Mouse (Mus musculus) cerebellum, adult 11 months (tissue): ENCODE results near the gene Abca1.

Experiments
- DNase-seq: peaks from one replicate; pipeline ENCODE4 v3.0.0; 2022

Abca1 gene

GRCm38 (mm10) chr4:53081851-53082250 is 77.8 kb downstream of the Abca1 start:
- DNase-seq: no peak

DNA sequence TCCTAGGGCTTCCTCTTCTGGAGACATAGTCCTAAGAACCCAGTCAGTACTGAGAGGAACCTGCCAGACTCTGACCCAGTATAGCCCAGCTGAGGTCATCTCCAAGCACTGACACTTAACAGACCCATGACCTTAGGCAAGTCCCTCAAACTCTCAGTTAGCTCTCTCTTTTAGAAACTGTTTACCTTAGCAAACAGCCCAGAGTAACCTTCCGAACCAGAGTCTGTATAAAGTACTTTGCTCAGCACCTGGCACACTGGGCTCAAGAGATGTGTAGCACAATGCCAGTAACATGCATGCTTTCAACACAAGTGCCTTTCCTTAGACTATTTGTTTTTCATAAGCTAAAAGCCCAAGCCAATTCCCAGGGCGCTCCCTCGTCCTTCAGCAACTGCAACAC is 79.4 kb downstream of the Abca1 start:
- DNase-seq: no peak

DNA sequence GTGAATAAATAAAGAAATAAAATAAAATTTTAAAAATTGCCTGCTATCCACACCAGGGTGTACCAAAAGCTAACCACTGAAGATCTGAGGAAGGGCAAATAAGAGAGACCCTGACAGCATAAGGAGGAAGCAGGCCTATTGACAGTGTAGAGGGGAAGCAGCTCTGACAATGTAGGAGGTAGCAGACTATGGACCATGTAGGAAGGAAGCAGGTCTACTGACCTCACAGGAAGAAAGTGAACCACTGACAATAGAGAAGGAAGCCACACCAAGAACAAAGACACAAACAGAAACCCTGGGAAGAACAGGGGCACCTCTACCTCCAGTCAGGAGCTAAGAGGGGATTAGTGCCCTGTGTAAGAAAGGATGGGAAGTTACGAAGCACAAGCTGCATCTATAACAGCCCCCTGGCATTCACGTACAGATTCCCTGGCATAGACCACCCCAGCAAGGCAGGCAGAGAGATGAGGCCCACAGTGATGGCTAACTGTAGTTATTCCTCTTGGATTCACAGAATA is 80.8 kb downstream of the Abca1 start:
- no peak for DNase-seq

DNA sequence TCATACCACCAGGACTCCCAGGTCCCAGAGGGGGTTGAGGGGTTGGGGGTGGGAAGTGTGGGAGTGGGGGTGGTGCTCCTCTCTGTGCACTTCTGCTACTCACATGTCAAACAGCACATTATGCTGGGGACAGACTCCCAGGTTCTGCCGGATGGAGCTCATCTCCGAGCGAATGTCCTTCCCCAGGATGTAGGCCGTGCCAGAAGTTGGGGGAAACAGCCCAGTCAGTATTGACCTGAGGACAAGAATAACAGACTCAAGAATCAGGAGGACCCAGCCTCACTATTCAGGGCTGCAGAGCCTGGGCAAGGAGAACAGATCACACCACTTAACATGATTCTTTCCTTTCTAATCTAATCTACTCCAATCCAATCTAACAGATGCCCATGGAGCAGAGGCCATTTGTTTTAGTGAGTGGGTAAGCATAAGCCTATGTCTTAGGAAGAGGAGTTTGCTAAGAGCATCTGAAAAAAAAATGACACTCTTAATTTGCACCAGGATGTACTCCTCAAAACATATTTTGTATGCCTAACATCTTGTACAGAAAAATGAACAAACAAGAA is 82.8 kb downstream of the Abca1 start:
- DNase-seq: no peak

DNA sequence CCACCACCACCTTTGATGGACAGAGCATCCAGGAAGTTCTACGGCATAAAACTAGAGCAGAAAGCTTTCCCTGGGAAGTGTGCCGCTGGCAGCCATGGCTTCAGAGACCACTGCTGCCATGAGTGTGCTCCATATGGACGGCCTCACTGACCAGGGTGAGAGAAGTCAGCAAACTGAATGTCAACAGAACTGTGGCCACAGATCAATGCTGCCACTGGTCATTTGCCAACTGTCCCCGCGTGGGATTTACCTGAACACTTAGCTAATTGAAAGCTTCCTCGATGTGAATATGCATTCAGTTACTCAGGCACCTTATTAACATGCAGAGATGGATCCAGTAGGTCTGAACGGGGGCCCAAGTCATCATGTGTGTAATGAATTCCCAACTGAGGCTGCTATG is 86.7 kb downstream of the Abca1 start:
- no peak for DNase-seq

GRCm38 (mm10) chr4:53062301-53063008 is 97.2 kb downstream of the Abca1 start:
- DNase-seq: no peak

DNA sequence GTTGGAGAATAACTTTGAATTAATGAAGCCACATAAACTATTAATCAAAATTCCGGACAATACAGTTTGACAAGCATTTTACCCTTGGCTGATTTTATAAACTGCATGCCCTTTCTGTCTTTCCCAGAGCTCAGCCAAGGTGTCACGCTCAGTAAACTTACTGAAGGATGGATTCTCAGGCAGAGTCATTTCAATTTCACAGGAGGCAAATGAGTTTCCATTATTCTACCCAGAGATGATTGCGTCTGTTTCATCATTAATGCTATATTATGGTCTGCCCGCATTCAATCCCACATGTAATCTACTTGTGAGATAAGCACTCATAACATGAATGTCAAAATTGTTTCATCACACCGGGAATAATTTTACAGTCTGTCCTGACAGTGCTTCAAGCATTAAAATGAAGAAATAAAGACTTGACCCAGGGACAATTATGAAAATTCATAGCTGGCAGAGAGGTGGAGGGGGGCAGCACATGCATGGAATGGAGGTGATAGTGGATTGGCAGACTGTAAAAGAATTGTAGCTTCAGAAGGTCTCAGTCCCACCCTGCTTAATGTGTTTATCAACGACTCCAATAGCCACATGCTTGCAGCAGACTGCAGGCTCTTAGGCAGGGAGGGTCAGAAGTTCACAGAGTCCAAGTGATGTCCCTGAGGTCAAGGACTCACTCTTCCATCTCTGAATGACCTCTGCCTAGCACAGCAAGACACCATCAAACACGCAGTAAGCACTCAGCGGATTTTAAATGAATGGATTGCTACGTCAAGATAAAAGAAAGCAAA is 113.3 kb downstream of the Abca1 start:
- no peak for DNase-seq

DNA sequence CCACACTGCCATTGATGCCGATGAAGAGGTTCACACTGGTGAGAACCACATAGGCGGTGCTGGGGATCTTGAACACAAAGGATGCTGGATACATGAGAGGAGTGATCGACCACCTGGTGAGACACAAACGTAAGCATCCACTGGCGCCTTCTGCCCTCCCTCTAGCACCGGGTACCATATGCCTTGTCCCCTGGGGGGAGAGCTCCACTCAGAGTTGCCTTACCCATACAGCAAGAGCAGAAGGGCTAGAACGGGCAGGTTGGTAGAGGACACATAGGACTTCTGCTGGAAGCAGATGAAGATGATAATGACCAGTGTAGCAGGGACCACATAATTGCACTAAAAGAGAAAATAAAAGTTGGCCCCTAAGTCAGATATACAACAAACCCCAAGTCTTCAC is 113.9 kb downstream of the Abca1 start:
- no peak for DNase-seq

DNA sequence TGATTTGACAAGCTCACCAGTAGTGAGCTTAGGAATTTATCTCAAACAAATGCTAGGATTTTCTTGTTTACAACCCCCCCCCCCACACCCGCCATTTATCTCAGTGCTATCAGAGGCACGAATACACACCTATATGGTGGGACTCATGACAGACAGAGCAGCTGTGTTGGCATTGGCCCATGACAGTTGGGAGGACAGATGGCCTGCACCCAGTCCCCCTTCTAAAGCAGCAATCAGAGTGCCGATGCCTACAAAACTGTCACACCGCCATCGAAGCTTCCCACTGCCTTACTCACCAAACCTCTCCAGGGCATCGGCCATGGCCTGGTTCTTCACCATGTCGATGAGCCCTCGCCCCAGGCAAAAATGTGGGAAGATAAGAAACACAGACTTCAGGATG is 115.9 kb downstream of the Abca1 start:
- no peak for DNase-seq

- DNase-seq: no peak
Measured at GRCm38 (mm10) chr4:53030326-53030948, 129.3 kb downstream of the Abca1 start.

DNA sequence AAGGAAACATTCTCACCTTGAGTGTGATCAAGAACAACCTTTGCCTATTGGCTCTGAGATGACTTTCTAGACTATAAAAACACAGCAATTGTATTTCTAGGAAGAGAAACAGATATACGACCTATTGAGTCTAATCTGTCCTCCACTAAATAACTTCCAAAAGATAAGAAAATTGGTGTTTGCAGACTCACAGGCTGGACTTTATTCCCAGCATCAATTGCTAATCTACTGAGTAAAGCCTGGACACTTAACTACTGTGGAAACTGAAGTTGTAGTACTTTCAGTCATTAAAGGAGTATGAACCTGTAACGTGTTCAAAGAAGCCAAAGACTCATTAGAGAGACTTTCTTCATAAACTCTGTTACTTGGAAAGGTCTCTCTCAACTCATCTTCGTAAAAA is 131.9 kb downstream of the Abca1 start:
- DNase-seq: no peak

GRCm38 (mm10) chr4:53024397-53024796 is 135.3 kb downstream of the Abca1 start:
- DNase-seq: no peak

DNA sequence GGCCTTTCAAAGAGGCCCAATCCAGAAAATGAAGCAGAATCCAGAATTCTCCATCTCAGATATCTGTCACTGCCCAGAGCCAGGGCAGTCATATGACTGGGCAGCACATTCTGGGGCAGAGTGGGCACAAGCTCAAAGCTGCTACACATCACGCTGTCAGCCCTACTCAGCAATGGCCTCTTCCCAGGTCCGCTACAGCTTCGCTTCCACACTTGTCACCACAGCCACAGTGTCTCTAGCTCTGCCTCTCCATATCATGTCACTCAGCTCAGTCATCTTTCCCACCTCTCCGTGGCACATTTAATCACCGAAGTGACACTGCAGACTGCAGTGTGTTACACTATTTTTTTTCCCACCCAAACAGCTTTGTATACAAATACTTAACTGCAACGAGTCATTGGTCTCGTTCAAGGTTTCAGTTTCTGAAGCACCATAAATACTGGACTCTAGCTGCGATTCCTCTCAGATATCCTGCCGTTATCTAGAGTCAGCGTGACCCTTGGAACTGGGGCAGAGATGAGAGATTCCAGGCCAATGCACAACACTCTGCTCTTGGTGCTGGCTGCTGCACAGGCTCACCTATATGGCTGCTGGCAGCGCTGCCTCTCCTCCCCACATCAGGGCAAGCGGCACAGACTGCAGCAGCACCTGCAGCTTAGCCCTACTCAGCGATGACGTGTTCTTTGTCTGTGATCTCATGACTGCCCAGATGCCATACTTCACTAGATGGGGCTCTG is 136.3 kb downstream of the Abca1 start:
- no peak for DNase-seq

- no peak for DNase-seq
Measured at GRCm38 (mm10) chr4:53018392-53018791, 141.3 kb downstream of the Abca1 start.

DNA sequence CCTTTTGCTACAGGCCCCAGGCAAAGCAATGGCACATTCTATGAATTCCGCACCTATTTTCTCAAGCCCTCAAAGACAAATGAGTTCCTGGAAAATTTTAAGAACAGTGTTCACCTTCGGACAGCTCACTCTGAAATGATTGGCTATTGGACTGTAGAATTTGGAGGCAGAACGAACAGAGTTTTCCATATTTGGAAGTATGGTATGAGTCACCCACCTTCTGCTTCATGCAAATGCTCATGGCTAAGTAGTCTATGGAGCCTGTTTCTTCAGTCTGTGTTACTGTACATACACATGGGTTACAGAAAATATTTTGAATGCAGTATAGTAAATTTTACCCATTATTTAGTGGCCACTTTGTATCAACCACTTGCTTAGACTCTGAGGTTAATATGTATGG is 144.7 kb downstream of the Abca1 start:
- no peak for DNase-seq

- DNase-seq: no peak
Measured at GRCm38 (mm10) chr4:53014421-53014820, 145.3 kb downstream of the Abca1 start.

DNA sequence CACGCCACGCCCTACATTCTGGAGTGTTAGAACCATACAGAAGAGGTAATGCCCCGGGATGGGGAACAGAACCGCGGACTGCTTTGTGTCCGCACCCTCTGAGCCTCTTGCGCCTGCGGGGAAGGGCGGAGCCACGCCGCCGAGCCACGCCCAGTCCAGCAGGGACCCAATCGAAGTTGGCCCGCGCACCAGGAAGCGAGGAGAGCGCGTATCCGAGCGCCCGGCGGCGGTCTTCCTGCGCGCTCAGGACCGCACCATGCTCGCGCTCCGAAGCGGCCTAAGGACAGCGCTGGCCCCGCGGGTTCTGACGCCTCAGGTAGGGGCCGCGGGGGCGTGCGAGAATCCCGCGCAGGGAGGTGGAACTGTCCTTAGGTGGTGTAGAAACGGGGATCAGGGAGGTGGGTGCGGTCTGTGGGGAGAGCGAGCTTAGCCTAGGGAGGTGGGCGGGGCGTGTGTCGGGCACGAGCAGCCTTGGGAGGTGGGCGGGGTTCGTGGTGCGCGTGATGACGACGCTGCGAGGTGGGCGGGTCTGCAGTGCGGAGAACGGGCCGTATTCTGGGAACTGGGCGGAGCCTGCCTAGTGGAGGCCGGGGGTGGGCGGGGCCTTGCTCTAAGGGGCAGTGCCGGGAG is 147.8 kb downstream of the Abca1 start, which contains the start of gene Nipsnap3b:
Nipsnap3b (plus strand) TSS at position 149 of the 630 bp plus-strand sequence.
- peak; percentile 95 for DNase-seq

GRCm38 (mm10) chr4:53009871-53010270 is 149.8 kb downstream of the Abca1 start:
- DNase-seq: no peak

- no peak for DNase-seq
Measured at GRCm38 (mm10) chr4:53009183-53009582, 150.5 kb downstream of the Abca1 start.

GRCm38 (mm10) chr4:53000154-53000553 is 159.5 kb downstream of the Abca1 start:
- no peak for DNase-seq

DNA sequence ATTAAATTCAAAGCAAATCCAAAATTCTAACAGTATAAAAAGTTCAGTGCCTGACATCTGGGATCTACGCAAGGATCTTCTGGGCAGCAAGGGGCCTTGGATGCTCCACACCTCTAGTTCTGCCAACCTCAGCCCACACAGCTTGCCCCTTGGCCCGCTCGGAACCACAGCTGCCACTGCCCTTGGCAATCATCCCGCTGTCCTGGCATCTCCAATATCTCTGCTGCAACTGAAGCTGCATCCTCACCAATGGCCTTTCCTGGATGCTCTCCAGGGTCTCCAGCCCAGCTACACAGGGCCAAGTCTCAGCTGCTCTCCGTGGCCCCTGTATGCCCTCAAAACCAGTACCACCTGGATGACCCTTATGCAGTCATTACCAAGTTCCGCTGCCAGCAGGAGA is 160.2 kb downstream of the Abca1 start:
- DNase-seq: no peak

DNA sequence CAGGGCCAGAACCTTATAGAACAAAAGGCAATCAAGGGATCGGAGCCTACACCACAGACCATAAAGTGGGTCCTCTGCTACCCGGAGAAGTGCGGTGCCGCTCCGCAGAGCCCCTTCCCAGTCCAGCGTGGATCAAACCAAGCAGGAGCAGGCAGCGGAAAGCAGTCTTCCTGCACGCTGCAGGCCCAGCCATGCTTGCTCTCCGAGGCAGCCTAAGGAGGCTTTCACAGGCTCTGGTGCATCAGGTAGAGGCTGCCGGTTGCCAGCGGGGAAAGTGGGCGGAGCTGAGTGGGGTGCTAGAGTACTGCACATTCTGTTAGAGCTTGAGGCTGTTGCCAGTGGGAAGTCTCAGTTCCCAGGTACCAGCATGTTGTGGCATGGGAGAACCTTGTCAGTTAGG is 170.4 kb downstream of the Abca1 start, which contains the start of gene Nipsnap3a:
Nipsnap3a (plus strand) TSS at position 25 of the 400 bp plus-strand sequence.
- DNase-seq: no peak
